Mouse (Mus musculus) kidney, embryonic 15.5 days (tissue): ENCODE measurements at regions not wholly inside any gene's neighbourhood (a gene's known extent, or its start where the extent isn't known, plus 50 kb on each side); places are given as distances from the start of the nearest gene placed in this dataset.

Experiments
- ATAC-seq: fragments of 200-750 bp; cut with Nextera tagmentation; replicated peaks from 2 replicates; pipeline ENCODE4 v1.8.0; 2017; ENCODE audit warnings: moderate TSS enrichment; ENCODE audit not compliant: low FRiP score
- H3K27ac ChIP-seq: fragments of 300-500 bp; sonication (generic); 2 replicates; pipeline ENCODE4 v1.5.1; 2015; ENCODE audit warnings: mild to moderate bottlenecking, inconsistent platforms
- H3K27me3 ChIP-seq: fragments of 300-500 bp; sonication (generic); 2 replicates; pipeline ENCODE4 v1.6.1; 2015; ENCODE audit warnings: inconsistent platforms
- H3K36me3 ChIP-seq: fragments of 300-500 bp; sonication (generic); 2 replicates; pipeline ENCODE4 v1.6.1; 2015; ENCODE audit warnings: inconsistent platforms
- H3K4me1 ChIP-seq: fragments of 300-500 bp; sonication (generic); 2 replicates; pipeline ENCODE4 v1.6.1; 2015; ENCODE audit warnings: inconsistent platforms
- H3K4me2 ChIP-seq: fragments of 300-500 bp; sonication (generic); 2 replicates; pipeline ENCODE4 v1.6.1; 2015; ENCODE audit warnings: moderate library complexity, mild to moderate bottlenecking, inconsistent platforms
- H3K4me3 ChIP-seq: fragments of 300-500 bp; sonication (generic); replicated peaks from 2 replicates; pipeline ENCODE4 v1.5.1; 2015; ENCODE audit warnings: mild to moderate bottlenecking, inconsistent platforms
- H3K9ac ChIP-seq: fragments of 300-500 bp; sonication (generic); 2 replicates; pipeline ENCODE4 v1.6.1; 2015; ENCODE audit warnings: mild to moderate bottlenecking, inconsistent platforms
- H3K9me3 ChIP-seq: fragments of 300-500 bp; sonication (generic); replicated peaks from 2 replicates; pipeline ENCODE4 v1.6.1; 2016; ENCODE audit warnings: inconsistent platforms
- WGBS: fragments of 180-500 bp; shearing (Covaris S2); methylation state at CpG from one replicate; pipeline ENCODE4 v1.1.7; 2015; ENCODE audit warnings: mixed read lengths; 5-methylcytosine and 5-hydroxymethylcytosine counted together

GRCm38 (mm10) chr10:25620939-25621746 is 85.1 kb upstream of the Smlr1 start:
- no peak overlapping the region for H3K9ac ChIP-seq
- no peaks in the 10 kb centered on the region for H3K36me3 ChIP-seq
- no peaks in the 10 kb centered on the region for H3K4me1 ChIP-seq
- no peak overlapping the region for H3K4me3 ChIP-seq
- ATAC-seq = peak; percentile 58
- 0 out of 2 replicates have a peak overlapping the region, but pooled peaks have one; percentile 6 for H3K4me2 ChIP-seq
- H3K27ac ChIP-seq = peak overlapping the region; percentile 46; the same call in 1 of the 2 replicates
- WGBS = 49% methylated on average over 10 of the region's 10 CpGs
- H3K9me3 ChIP-seq = no peaks in the 10 kb centered on the region
- H3K27me3 ChIP-seq = no peaks in the 10 kb centered on the region

- no peak overlapping the region for H3K27ac ChIP-seq
- H3K4me2 ChIP-seq = no peak overlapping the region
- no peaks in the 10 kb centered on the region for H3K27me3 ChIP-seq
- no peak for ATAC-seq
- H3K36me3 ChIP-seq = no peaks in the 10 kb centered on the region
- no peaks in the 10 kb centered on the region for H3K4me1 ChIP-seq
- H3K9ac ChIP-seq = no peak overlapping the region
- H3K4me3 ChIP-seq = no peak overlapping the region
- no peaks in the 10 kb centered on the region; the same call in 1 of the 2 replicates for H3K9me3 ChIP-seq
- 87% methylated on average over 2 of the region's 2 CpGs for WGBS
Observed at GRCm38 (mm10) chr10:25619702-25620101, 83.6 kb upstream of the Smlr1 start.

GRCm38 (mm10) chr10:25601471-25601870 is 65.4 kb upstream of the Smlr1 start:
- Histone ChIP-seq H3K4me3 (no peak overlapping the region), H3K27me3 (no peaks in the 10 kb centered on the region), H3K9me3 (no peaks in the 10 kb centered on the region), H3K27ac (no peak overlapping the region), H3K4me1 (no peaks in the 10 kb centered on the region), H3K9ac (no peak overlapping the region), H3K36me3 (no peaks in the 10 kb centered on the region), H3K4me2 (no peak overlapping the region)
- ATAC-seq = no peak
- WGBS = 93% methylated on average over 2 of the region's 2 CpGs

GRCm38 (mm10) chr10:25589316-25589645 is 53.2 kb upstream of the Smlr1 start:
- Histone ChIP-seq H3K4me2 (no peak overlapping the region), H3K27ac (no peak overlapping the region), H3K36me3 (no peaks in the 10 kb centered on the region), H3K9ac (no peak overlapping the region), H3K4me3 (no peak overlapping the region), H3K9me3 (no peaks in the 10 kb centered on the region), H3K4me1 (peaks cover 8% of the 10 kb centered on the region; the same call in 1 of the 2 replicates), H3K27me3 (no peaks in the 10 kb centered on the region)
- no peak for ATAC-seq
- 78% methylated on average over 2 of the region's 2 CpGs for WGBS

GRCm38 (mm10) chr10:25588611-25589315 is 52.7 kb upstream of the Smlr1 start:
- Histone ChIP-seq H3K27ac (0 out of 2 replicates have a peak overlapping the region, but pooled peaks have one; percentile 18), H3K36me3 (no peaks in the 10 kb centered on the region), H3K4me1 (peaks cover 8% of the 10 kb centered on the region; the same call in 1 of the 2 replicates), H3K9me3 (no peaks in the 10 kb centered on the region), H3K4me2 (no peak overlapping the region), H3K4me3 (no peak overlapping the region), H3K27me3 (no peaks in the 10 kb centered on the region), H3K9ac (no peak overlapping the region)
- 30% methylated on average over 12 of the region's 12 CpGs for WGBS
- peak; percentile 54; the same call in 1 of the 2 replicates for ATAC-seq
